Mouse (Mus musculus): Measurements from ENCODE around the gene Syt5.

Gene Syt5

GRCm38 (mm10) chr7:4499034-4499433 lies 48.3 kb downstream of the Syt5 start:
- no peak for DNase-seq

GRCm38 (mm10) chr7:4498251-4498650 lies 49.1 kb downstream of the Syt5 start:
- DNase-seq = no peak

GRCm38 (mm10) chr7:4497271-4497903 lies 50.0 kb downstream of the Syt5 start:
- DNase-seq = no peak

DNA sequence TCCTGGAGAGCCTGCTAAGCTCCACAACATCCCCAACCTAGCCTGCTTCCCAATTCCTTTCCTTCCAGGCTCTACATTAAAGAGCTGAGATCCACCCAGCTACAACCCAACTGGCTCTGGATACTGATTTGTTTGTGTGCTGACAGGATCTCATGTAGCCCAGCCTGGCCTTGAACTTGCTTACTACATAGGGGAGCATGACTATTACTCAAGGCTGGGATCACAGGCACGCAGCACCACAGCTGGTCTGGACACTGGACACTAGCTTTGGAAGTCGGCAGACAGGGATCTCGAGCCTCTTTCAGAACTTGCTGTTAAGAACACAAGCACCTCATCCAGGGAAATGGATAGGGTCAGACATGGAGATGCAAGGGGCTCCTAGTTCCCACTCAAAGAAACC lies 50.9 kb downstream of the Syt5 start:
- DNase-seq = no peak

GRCm38 (mm10) chr7:4493991-4494390 lies 53.4 kb downstream of the Syt5 start:
- DNase-seq = no peak

- no peak for DNase-seq
Observed at GRCm38 (mm10) chr7:4492284-4493224, 54.8 kb downstream of the Syt5 start.

DNA sequence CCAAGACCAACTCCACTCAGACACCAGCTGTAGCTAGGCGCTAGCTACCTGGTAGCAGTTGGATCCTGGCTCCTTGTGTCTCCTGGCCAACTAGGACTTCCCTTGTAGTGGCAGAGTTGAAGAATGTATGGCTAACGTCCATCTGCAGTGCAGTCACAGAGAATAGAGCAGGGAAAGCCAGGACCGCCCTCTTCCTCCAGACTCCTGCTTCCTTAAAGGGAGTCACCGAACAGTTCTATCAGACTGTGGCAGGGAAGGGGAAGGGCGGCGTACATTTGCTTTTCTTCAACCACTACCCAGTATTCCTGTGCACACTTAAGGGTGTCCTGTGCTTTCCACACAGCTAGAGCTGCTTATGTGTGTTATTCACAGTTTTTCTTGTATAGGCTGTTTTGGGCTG lies 56.0 kb downstream of the Syt5 start:
- no peak for DNase-seq
